ENCODE assay signal across 9 mouse cellular contexts in genomic region chr7:45460377-45460776, GRCm38 (mm10). TPM values are rescaled to one million over a fixed set of nuclear protein-coding genes. Genes with fewer than 3 reads are reported as not detected.
DNase-seq lines count a peak whose midpoint lies in the region; ATAC-seq lines count a peak whose summit lies in the region.
"Had no signal": no experiment of that assay in that cellular context is flagged by ENCODE, and none has a peak within 500 bp of the region (broad histone marks: within the 10 kb centered on the region; RNA-seq: fewer than 3 reads in every experiment).

No protein-coding gene starts in this region.

- peak overlapping the region; percentile 88; the same call in 1 of the 2 replicates for H3K9ac ChIP-seq in midbrain, embryonic 14.5 days (replicated peaks; ENCODE audit: low read length)

- peaks cover 85% of the 10 kb centered on the region for H3K36me3 ChIP-seq in megakaryocyte, embryonic 14.5 days (replicated peaks; ENCODE audit: low read length)
- H3K36me3 ChIP-seq in forebrain, embryonic 10.5 days (replicated peaks): peaks cover 86% of the 10 kb centered on the region
- H3K36me3 ChIP-seq in midbrain, embryonic 14.5 days (ENCODE audit: control insufficient read depth, insufficient read depth, low read length): peaks cover 55% of the 10 kb centered on the region

- peak overlapping the region; percentile 65 for H3K4me2 ChIP-seq in midbrain, embryonic 14.5 days (ENCODE audit: low read length)

- H3K9me3 ChIP-seq in megakaryocyte, embryonic 14.5 days: no peaks in the 10 kb centered on the region
- H3K9me3 ChIP-seq in forebrain, embryonic 10.5 days: no peaks in the 10 kb centered on the region
- no peaks in the 10 kb centered on the region for H3K9me3 ChIP-seq in midbrain, embryonic 14.5 days (ENCODE audit: control insufficient read depth, low read length)

- H3K4me3 ChIP-seq in megakaryocyte, embryonic 14.5 days (replicated peaks): peak overlapping the region; percentile 91
- peak overlapping the region; percentile 87 for H3K4me3 ChIP-seq in forebrain, embryonic 10.5 days
- peak overlapping the region; percentile 88 for H3K4me3 ChIP-seq in midbrain, embryonic 14.5 days (replicated peaks; ENCODE audit: low read depth, low read length)

- DNase-seq in forebrain, embryonic 10.5 days (ENCODE audit: extremely low spot score, low spot score): no peak
- peak; percentile 79 to 84 for DNase-seq in kidney, adult 8-10 months
- DNase-seq in midbrain, embryonic 14.5 days: peak; percentile 29
- no peak for DNase-seq in urinary bladder, postnatal 36 days (ENCODE audit: low spot score in 2 of 2)
- DNase-seq in right cerebral cortex, adult 2 months (ENCODE audit: low spot score in 2 of 2): no peak

- WGBS in forebrain, embryonic 10.5 days: 83% methylated on average over 7 of the region's 7 CpGs
- WGBS in midbrain, embryonic 14.5 days: 80% methylated on average over 7 of the region's 7 CpGs

- peaks cover 69% of the 10 kb centered on the region for H3K4me1 ChIP-seq in megakaryocyte, embryonic 14.5 days
- peaks cover 56% of the 10 kb centered on the region for H3K4me1 ChIP-seq in forebrain, embryonic 10.5 days
- peaks cover 32% of the 10 kb centered on the region for H3K4me1 ChIP-seq in midbrain, embryonic 14.5 days (ENCODE audit: control insufficient read depth, insufficient read depth, low read length)

- H3K27me3 ChIP-seq in megakaryocyte, embryonic 14.5 days (replicated peaks): no peaks in the 10 kb centered on the region
- H3K27me3 ChIP-seq in forebrain, embryonic 10.5 days (ENCODE audit: poor library complexity, severe bottlenecking): no peaks in the 10 kb centered on the region
- H3K27me3 ChIP-seq in midbrain, embryonic 14.5 days (ENCODE audit: control insufficient read depth, insufficient read depth, low read length): no peaks in the 10 kb centered on the region

- H3K27ac ChIP-seq in forebrain, embryonic 10.5 days: peak overlapping the region; percentile 95
- H3K27ac ChIP-seq in midbrain, embryonic 14.5 days (replicated peaks; ENCODE audit: low read depth, low read length): peak overlapping the region; percentile 94

- ATAC-seq in megakaryocyte, adult 5-6 weeks (ENCODE audit: poor library complexity, severe bottlenecking): no peak
- ATAC-seq in midbrain, embryonic 14.5 days (ENCODE audit: low FRiP score, low TSS enrichment): no peak
- no peak for ATAC-seq in inflammation-experienced regulatory T-cells, adult 6 months

RNA-seq across cellular contexts. Expression of gene Ftl1, which starts 0.7 kb away (rescaled TPM):
- polyA plus RNA-seq in megakaryocyte, embryonic 14.5 days (2012; ENCODE audit: insufficient read depth, low replicate concordance): 24,502 and 30,989 TPM in 2 replicates
- 2,869 and 3,213 TPM in 2 replicates for total RNA-seq in megakaryocyte, adult 5-6 weeks (2015)
- total RNA-seq in megakaryocyte, adult 5-6 weeks (2017): 1,589 and 1,786 TPM in 2 replicates
- 5,105 and 5,277 TPM in 2 replicates for polyA plus RNA-seq in forebrain, embryonic 10.5 days (2016; fragmentation: Nextera tagmentation; extraction: Ambion mirVana)
- 5,898 and 6,785 TPM in 2 replicates for polyA plus RNA-seq in midbrain, embryonic 14.5 days (2014; fragmentation: Nextera tagmentation; extraction: Ambion mirVana)
- polyA plus RNA-seq in inflammation-experienced regulatory T-cells, adult 6 months (2017; shearing (Covaris generic)): 1,000 to 10,000 TPM; 1,271 to 2,003 (median 1,772) TPM

RNA-seq across cellular contexts. Expression of gene Bax, which starts 6.3 kb away (rescaled TPM):
- 502 and 597 TPM in 2 replicates for polyA plus RNA-seq in megakaryocyte, embryonic 14.5 days (2012; ENCODE audit: insufficient read depth, low replicate concordance)
- 24.6 and 25.0 TPM in 2 replicates for total RNA-seq in megakaryocyte, adult 5-6 weeks (2015)
- 31.8 and 37.4 TPM in 2 replicates for total RNA-seq in megakaryocyte, adult 5-6 weeks (2017)
- 247 and 254 TPM in 2 replicates for polyA plus RNA-seq in forebrain, embryonic 10.5 days (2016; fragmentation: Nextera tagmentation; extraction: Ambion mirVana)
- 107 and 182 TPM in 2 replicates for polyA plus RNA-seq in midbrain, embryonic 14.5 days (2014; fragmentation: Nextera tagmentation; extraction: Ambion mirVana)
- 100 to 1,000 TPM; 138 to 175 (median 143) TPM for polyA plus RNA-seq in inflammation-experienced regulatory T-cells, adult 6 months (2017; shearing (Covaris generic))

RNA-seq across cellular contexts. Expression of gene Tulp2, which starts 21.3 kb away (rescaled TPM):
- not detected in 2 replicates for polyA plus RNA-seq in megakaryocyte, embryonic 14.5 days (2012; ENCODE audit: insufficient read depth, low replicate concordance)
- not detected in 2 replicates for total RNA-seq in megakaryocyte, adult 5-6 weeks (2015)
- not detected in 2 replicates for total RNA-seq in megakaryocyte, adult 5-6 weeks (2017)
- 0.12 and 0.20 TPM in 2 replicates for polyA plus RNA-seq in forebrain, embryonic 10.5 days (2016; fragmentation: Nextera tagmentation; extraction: Ambion mirVana)
- polyA plus RNA-seq in midbrain, embryonic 14.5 days (2014; fragmentation: Nextera tagmentation; extraction: Ambion mirVana): 0.13 and 0.32 TPM in 2 replicates
- polyA plus RNA-seq in inflammation-experienced regulatory T-cells, adult 6 months (2017; shearing (Covaris generic)): 1 to 10 TPM in 1 of 3 experiments, under 1 TPM in 2; 0.23 to 1.8 (median 0.29) TPM
- total RNA-seq: neutrophil, adult 5-6 weeks had no signal

RNA-seq across cellular contexts. Expression of gene Ruvbl2, which starts 22.5 kb away (rescaled TPM):
- polyA plus RNA-seq in megakaryocyte, embryonic 14.5 days (2012; ENCODE audit: insufficient read depth, low replicate concordance): 90.5 and 244 TPM in 2 replicates
- 48.6 and 51.6 TPM in 2 replicates for total RNA-seq in megakaryocyte, adult 5-6 weeks (2015)
- 52.9 and 60.2 TPM in 2 replicates for total RNA-seq in megakaryocyte, adult 5-6 weeks (2017)
- polyA plus RNA-seq in forebrain, embryonic 10.5 days (2016; fragmentation: Nextera tagmentation; extraction: Ambion mirVana): 235 and 237 TPM in 2 replicates
- 110 and 114 TPM in 2 replicates for polyA plus RNA-seq in midbrain, embryonic 14.5 days (2014; fragmentation: Nextera tagmentation; extraction: Ambion mirVana)
- 10 to 100 TPM; 36.7 to 48.4 (median 43.8) TPM for polyA plus RNA-seq in inflammation-experienced regulatory T-cells, adult 6 months (2017; shearing (Covaris generic))

RNA-seq across cellular contexts. Expression of gene Gys1, which starts 25.7 kb away (rescaled TPM):
- 33.8 and 44.5 TPM in 2 replicates for polyA plus RNA-seq in megakaryocyte, embryonic 14.5 days (2012; ENCODE audit: insufficient read depth, low replicate concordance)
- total RNA-seq in megakaryocyte, adult 5-6 weeks (2015): 9.8 and 10.6 TPM in 2 replicates
- 7.2 and 8.8 TPM in 2 replicates for total RNA-seq in megakaryocyte, adult 5-6 weeks (2017)
- polyA plus RNA-seq in forebrain, embryonic 10.5 days (2016; fragmentation: Nextera tagmentation; extraction: Ambion mirVana): 39.0 and 41.6 TPM in 2 replicates
- 15.5 TPM in 2 replicates for polyA plus RNA-seq in midbrain, embryonic 14.5 days (2014; fragmentation: Nextera tagmentation; extraction: Ambion mirVana)
- 1 to 10 TPM; 6.7 to 10.0 (median 9.7) TPM for polyA plus RNA-seq in inflammation-experienced regulatory T-cells, adult 6 months (2017; shearing (Covaris generic))

Comparison
In these comparisons a context has a peak if more than half of its experiments do, and no peak if none do; other contexts are left out.
1. DNase-seq: peak in kidney, adult 8-10 months (2 of 2) and midbrain, embryonic 14.5 days (single experiment); none in forebrain, embryonic 10.5 days (single experiment), urinary bladder, postnatal 36 days (0 of 2) and right cerebral cortex, adult 2 months (0 of 2).
2. Peak in every context shown above with its lines, with median percentiles within 50 percentile points of each other: H3K4me3 ChIP-seq.